Mouse (Mus musculus) erythroblast, adult 5-6 weeks (primary cell): Measurements from ENCODE around the gene 1700003H04Rik. TPM values are rescaled to one million over a fixed set of nuclear protein-coding genes. Genes with fewer than 3 reads are reported as not detected.

Experiments used
- ATAC-seq: replicated peaks from 2 replicates; pipeline ENCODE4 v1.8.0; 2016; ENCODE audit warnings: moderate number of reproducible peaks, mild to moderate bottlenecking, moderate TSS enrichment, inconsistent platforms; ENCODE audit not compliant: poor library complexity, low FRiP score, severe bottlenecking
- total RNA-seq, 2 experiments: library from RNA; stranded (forward) in 1 of 2; stranded (reverse) in 1 of 2; fragments of 150-400 nt in 1 of 2; fragments of 200-764, 138-1000 nt in 1 of 2; gene quantifications; 2 replicates each; pipeline versions ENCODE4 v1.2.3 to v1.2.4; 2015 to 2017; ENCODE audit warnings: low replicate concordance in 2 of 2

Gene 1700003H04Rik
- total RNA-seq (2015; ENCODE audit: low replicate concordance): not detected in 2 replicates
- total RNA-seq (2017; ENCODE audit: low replicate concordance): not detected in 2 replicates

DNA sequence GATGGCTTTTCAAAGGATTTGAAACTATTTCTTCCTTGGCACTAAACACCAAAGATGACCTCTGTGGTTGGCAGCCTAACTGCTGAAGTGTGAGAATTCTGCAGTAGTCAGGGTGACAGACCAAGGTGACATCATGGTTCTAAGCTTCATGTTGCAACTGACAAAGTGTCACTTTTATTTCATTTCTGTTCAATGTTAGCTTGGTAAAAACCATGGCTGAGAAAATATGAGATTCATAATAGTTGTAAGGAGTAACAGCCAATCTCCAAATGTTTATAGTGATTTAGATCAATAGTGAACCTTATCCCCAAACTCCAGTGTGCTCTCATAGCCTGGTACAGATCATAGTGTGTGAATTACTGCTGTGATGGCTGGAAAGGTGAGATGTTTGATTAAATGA, at the start of gene 1700003H04Rik:
1700003H04Rik (minus strand) TSS at position 101 of the 400 bp plus-strand sequence.
- no peak for ATAC-seq

DNA sequence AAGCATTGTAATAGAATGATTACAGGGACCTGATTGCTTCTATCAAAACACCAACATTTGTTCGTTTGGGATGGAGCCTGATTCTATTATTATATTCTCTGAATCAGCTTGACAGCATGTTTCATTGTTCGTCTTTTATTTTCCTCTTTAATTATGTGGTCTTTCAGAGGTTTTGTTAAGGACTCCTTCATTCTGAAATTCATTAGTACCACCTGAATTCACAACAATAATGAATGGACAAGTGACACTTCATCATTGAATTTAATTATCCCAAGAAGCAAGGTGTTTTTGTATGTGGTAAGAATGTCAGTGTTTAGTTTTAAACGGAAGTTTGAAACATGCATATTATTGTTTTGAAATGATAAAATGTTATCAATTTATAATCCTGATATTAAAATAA, 42.1 kb upstream of the 1700003H04Rik start:
- no peak for ATAC-seq

DNA sequence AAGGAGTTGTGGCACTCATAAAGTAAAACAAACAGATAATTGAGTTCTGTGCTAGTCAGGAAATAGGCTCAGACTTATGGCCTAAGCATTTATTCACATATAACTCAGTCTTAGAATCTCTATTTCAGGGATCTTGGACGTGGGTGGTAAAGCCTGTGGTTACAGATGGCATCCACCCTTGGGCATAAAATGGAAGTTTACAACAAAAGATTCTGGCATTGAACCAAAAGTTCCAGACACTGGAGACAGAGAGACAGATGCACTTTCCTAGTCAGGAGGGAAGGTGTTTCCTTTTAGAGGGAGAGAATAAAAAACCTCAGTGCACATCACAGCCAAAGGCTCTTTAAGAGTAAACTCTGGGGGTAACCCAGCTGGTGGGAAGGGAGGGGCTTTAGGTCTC, 32.4 kb upstream of the 1700003H04Rik start:
- no peak for ATAC-seq

DNA sequence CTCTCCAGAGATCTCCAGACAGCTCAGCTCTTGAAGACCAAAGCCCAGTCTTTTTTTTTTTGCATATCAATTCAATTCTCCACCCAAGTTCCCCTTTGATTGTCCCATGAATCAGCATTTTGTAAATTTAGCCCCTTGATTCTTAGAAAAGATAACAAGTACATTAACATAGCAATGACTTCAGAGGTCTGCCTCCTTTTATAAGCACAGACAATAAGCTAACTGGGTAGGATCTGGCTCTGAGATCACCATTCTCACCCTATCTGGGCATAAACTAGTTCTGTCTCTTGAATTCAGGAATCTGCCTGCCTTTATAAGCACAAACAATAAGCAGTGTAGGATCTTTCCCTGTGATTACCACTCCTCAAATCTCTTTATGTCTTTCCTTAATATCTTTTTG, 29.1 kb upstream of the 1700003H04Rik start:
- ATAC-seq: no peak

DNA sequence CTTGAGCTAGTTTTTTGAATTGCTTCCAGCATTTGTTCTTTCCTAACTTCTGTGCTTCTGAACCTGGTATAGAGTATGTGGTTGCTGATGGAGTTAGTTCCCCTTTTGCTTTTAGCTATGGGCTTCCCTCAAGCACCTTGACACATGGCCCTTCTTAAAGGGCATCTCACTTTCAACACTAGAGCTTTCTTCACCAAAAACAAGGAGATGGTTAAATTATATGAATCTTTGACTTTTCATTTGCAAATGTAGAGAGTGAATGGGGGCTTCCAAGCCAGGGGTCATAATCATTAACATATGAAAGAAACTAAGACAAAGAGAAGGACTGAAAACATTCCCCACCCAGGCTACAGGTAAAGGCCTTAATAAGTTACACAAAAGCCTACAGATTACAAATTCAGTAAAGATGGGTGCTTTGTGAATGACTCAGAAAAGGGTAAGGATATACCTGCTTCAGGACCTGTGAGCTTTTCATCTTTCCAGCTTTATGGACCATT, 25.2 kb upstream of the 1700003H04Rik start:
- ATAC-seq: no peak

DNA sequence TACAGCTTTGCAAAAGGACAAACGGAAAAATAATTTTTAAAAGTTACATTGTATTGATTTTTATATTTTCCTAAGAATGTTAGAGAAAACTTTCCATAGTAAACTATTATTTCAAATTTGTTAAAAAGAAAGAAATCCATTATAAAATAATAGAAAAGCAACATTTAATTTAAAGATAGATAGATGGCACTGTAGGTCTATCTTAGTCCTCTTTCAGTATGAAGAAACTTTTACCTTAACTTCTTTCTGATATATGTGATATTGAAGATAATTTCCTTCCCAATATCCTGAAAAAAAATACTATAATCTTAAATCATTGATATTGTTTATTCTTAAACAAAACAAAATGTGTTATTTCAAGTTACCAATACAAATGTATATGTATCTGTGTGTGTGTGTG, 24.6 kb upstream of the 1700003H04Rik start:
- ATAC-seq: no peak

DNA sequence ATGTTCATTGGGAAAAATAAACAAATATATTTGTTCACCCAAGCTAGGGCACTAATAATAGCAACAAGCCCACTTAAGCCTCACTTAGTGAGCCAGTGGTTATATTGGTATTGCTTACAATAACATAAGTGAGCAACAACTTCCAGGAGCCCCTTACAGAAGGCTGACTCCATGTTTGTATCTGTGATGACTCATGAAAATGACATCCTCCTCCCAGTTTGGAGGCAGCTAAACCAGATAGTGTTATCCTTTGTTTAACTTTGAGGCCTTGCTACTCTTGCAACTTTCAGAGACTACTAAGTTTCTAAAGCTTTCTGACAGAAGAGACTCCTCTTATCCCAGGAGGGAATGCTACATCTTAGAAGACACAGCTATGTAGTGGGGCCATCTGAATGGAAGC, 16.9 kb upstream of the 1700003H04Rik start:
- ATAC-seq: no peak

DNA sequence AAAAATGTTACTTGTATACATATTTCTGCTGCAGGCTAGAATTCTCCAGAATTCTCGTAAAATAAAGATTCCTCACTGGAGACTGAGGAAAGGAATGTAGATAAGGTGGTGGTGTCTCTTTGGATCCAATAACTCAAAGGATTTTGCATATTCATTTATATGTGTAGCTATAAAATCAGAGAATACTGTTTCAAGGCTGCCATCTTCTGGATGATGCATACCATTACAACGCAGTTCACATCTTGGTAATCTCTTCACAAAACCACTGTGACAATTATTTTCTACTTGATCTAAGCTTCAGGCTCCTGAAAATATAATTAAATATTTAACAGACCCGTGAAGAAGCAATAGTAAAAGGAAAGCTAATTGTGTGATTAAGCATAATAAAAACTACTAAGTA, 6.6 kb upstream of the 1700003H04Rik start:
- ATAC-seq: no peak

DNA sequence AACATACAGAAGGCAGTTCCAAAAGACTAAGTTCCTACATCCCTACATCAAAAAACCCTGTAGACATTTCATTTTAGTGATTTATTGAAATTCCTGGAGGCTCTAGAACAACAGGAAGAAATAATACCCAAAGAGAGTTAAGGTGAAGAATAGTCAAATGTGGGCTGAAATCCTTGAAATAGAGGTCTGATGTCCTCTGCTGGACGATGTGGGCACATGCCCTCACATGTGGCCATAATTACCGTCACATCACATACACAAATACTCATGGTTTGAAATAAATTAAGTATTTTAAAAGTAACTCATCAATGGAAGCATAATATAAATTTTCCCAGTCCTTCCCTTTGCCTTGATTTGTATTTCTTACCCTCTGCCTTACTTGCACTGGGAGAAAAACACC, 4.9 kb upstream of the 1700003H04Rik start:
- ATAC-seq: no peak

DNA sequence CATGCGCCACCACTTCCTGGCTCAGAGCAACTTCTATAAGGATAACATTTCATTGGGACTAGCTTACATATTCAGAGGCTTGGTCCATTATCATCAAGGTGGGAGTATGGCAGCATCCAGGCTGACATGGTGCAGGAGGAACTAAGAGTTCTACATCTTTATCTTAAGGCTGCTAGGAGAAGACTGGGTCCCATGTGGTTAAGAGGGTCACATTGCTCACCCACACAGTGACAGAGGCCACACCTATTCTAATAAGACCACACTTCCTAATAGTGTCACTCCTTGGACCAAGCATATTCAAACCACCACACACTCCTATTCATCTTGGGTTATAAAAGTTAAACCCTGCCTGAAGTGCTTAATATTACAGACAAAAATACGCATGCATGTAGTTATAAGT, 23.6 kb downstream of the 1700003H04Rik start:
- no peak for ATAC-seq

DNA sequence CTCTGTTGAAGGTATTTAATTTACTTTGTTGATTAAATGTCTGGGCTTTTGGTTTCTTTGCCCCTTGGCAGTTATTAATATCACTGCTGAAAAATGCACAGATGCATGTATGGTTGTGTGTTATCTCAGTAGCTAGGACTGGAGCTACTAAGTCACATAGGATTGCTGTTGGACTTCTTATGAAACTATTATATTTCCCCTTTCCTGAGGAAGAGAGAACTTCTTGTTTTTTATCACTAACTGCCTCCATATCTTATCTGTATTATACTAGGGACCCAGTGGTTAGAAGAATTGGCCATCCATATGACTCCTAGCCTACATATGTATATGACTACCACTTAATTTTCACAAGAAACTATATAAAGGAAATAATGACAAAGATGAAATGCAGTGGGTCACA, 24.9 kb downstream of the 1700003H04Rik start:
- ATAC-seq: no peak

DNA sequence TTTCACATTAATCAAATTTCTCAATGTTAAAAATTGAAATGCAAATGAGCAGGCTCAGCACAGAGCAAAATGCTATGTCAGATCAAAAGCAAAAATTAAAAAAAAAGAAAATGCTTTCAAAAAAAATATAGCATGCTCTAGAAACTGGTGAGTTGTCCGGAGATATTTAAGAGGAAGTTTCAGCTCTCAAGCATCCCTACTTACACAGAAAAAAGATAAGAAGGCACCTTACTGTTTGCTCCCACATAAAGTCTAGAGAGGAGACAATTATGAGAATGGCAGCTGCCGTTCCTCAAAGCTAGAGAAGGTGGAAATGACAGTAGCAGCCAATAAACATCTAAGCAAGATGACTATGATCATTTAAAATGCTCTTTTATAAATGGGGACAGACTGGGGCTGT, 25.8 kb downstream of the 1700003H04Rik start:
- no peak for ATAC-seq

DNA sequence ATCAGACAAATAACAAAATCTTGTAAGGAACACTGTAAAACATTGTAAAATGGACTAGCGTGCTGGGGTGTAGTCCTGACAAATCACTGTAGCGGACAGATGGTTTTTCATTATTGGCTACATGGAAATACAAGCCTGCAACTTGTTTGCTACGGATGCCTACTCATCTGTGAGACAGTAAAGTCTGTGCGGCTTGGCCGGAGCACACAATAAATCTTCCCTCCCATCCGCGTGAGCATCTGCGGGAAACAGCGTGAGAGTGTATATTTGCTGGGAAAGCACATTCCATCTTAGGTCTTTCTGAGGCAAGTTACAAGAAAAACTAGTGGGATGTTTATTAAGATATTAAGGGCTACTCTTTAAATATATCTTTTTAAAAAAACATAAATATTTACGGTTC, 32.0 kb downstream of the 1700003H04Rik start:
- ATAC-seq: no peak

DNA sequence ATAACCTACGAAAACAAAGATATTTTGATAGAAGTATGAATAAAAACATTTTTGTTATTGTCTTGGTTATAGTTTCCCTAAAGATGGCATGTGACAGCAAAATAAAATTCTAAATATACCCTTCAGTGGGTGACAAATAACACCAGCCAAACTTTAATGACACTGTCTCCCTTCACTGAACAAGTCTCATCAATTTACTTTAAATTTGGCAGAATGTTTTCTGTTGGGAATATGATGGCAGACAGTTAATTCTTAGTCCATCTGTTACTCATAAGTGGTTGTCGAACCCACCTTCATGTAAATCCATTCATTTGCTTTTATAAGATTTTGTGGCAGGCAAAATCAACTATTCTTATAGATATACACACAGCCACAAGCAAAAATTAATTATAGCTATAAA, 42.6 kb downstream of the 1700003H04Rik start:
- no peak for ATAC-seq

DNA sequence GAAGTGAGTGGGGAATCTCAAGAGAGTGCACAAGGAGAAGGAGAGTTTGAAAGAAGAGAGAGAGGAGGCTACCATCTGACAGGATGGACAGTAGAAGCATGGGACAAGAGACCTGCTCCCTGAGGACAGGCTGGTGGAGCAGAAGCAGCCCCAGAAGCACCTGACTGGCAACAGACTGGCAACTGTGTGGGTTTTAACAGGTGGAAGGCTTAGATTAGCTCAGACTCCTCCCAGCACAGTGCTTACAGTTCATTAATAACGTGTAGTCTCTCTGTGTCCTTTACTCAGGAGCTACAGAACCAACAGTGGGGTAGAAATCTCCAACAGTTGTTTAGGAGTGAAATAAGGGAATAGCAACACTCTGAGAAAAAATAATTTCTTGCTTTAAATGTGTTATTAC, 44.3 kb downstream of the 1700003H04Rik start:
- ATAC-seq: no peak

DNA sequence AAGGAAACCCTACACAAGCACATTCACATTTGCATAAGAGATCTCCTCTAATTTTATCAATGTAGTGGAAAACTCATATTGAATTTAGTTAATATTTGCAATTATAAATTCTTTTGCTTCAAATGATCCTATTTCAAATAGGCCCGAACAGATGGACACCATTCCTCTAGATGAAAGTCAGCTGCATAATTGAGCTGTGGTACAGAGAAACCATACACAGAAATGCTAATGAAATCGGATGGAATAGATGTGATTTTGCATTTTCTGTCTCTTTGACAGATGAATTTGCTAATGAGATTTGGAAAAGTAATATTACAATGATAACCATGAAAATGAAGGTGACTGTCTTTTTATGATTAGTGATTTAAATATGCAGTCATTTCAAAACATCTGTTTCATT, 62.1 kb downstream of the 1700003H04Rik start:
- no peak for ATAC-seq

Other genes with a start within 250 kb of the 1700003H04Rik start
- gene 1700006A11Rik, start 155.1 kb downstream of the 1700003H04Rik start, total RNA-seq (2015; ENCODE audit: low replicate concordance): not detected in 2 replicates
- gene 1700006A11Rik, start 155.1 kb downstream of the 1700003H04Rik start, total RNA-seq (2017; ENCODE audit: low replicate concordance): not detected in 2 replicates